Mouse (Mus musculus): ENCODE results near the gene Sinhcaf.

GRCm38 (mm10) chr6:148873911-148874310 lies 72.4 kb downstream of the Sinhcaf start:
- TF ChIP-seq POLR2A (IDR thresholded peaks at IDR 0.05; ENCODE audit: extremely low read depth, insufficient read depth, low read length) (no peak), CTCF (IDR thresholded peaks at IDR 0.05; ENCODE audit: low read depth, low read length) (no peak)
